Mouse (Mus musculus): ENCODE measurements around the gene Ccdc134. TPM values are rescaled to one million over a fixed set of nuclear protein-coding genes. Genes with fewer than 3 reads are reported as not detected.

The Ccdc134 gene
- 9.7 and 10.2 TPM in 2 replicates for polyA plus RNA-seq (2012; rRNA removed)

GRCm38 (mm10) chr15:82127426-82128374 lies at the start of gene Ccdc134:
TSS of gene Ccdc134 (plus strand) at chr15:82127922.

DNA sequence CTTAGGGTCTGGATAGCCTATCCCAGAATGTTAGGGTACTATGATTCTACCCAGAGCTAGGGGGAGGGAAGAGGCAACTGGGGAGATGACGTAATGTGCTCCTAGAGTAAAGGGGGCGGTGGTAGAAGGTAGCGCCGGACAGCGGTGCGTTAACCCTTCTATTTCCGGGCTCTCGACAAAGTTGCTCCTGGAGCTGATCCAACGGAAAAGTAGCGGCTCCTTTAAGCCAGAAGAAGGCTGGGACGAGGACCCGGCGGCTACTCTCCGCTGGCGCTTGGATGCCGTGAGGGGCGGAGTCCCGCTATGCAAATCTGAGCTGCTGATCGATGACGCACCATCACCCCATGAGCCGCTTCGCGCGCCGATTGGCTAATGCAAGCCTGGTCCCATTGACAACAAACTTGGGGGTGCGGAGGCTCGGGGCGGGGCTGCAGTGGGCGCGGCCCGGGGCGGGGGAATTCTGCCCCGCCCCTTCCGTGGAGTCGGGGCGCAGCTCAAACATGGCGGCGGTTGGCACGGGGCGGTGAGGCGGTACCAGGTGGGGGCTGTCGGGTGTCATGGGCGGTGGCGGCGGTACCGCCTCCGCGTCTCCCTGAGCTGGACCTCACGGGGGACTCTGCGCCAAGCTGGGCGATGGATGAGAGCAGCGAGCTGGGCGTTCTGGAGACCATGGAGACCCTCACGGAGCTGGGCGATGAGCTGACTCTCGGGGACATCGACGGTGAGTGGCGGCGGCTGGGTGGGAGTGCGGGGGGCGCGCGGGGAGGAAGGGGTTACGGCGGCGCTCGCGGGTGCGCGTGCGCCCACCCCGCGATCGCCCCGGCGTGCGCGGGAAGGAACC lies 19.3 kb downstream of the Ccdc134 start, which contains the start of gene Srebf2:
Gene Srebf2 (plus strand): TSS at position 412 of the 841 bp plus-strand sequence.

Other genes with a start within 250 kb of the Ccdc134 start
- gene Polr3h, start 201.7 kb upstream of the Ccdc134 start, polyA plus RNA-seq (2012; rRNA removed), result 7.0 and 8.9 TPM in 2 replicates
- 9.0 and 10.8 TPM in 2 replicates for gene Csdc2, start 191.2 kb upstream of the Ccdc134 start, polyA plus RNA-seq (2012; rRNA removed)
- gene Pmm1, start 167.0 kb upstream of the Ccdc134 start, polyA plus RNA-seq (2012; rRNA removed), result 52.9 and 54.6 TPM in 2 replicates
- gene 1700029P11Rik, start 147.4 kb upstream of the Ccdc134 start, polyA plus RNA-seq (2012; rRNA removed), result not detected in 2 replicates
- 8.4 and 8.8 TPM in 2 replicates for gene Xrcc6, start 140.1 kb upstream of the Ccdc134 start, polyA plus RNA-seq (2012; rRNA removed)
- 21.9 and 26.4 TPM in 2 replicates for gene Desi1, start 94.1 kb upstream of the Ccdc134 start, polyA plus RNA-seq (2012; rRNA removed)
- gene Snu13, start 80.3 kb upstream of the Ccdc134 start, polyA plus RNA-seq (2012; rRNA removed), result 28.5 and 37.8 TPM in 2 replicates
- gene 4930407I10Rik, start 68.8 kb upstream of the Ccdc134 start, polyA plus RNA-seq (2012; rRNA removed), result not detected in 2 replicates
- gene Mei1, start 57.9 kb upstream of the Ccdc134 start, polyA plus RNA-seq (2012; rRNA removed), result not detected in 2 replicates
- gene Srebf2, start 19.3 kb downstream of the Ccdc134 start, polyA plus RNA-seq (2012; rRNA removed), result 273 and 329 TPM in 2 replicates
- gene Shisa8, start 84.9 kb downstream of the Ccdc134 start, polyA plus RNA-seq (2012; rRNA removed), result 0.20 and 0.28 TPM in 2 replicates
- 2.9 and 7.8 TPM in 2 replicates for gene Tnfrsf13c, start 96.4 kb downstream of the Ccdc134 start, polyA plus RNA-seq (2012; rRNA removed)
- 18.0 and 25.1 TPM in 2 replicates for gene Cenpm, start 116.8 kb downstream of the Ccdc134 start, polyA plus RNA-seq (2012; rRNA removed)
- gene 1500009C09Rik, start 124.5 kb downstream of the Ccdc134 start, polyA plus RNA-seq (2012; rRNA removed), result 0.09 TPM in 2 replicates
- gene Sept3, start 147.0 kb downstream of the Ccdc134 start, polyA plus RNA-seq (2012; rRNA removed), result 0.57 and 0.87 TPM in 2 replicates
- 0.13 and 0.66 TPM in 2 replicates for gene Wbp2nl, start 171.0 kb downstream of the Ccdc134 start, polyA plus RNA-seq (2012; rRNA removed)
- 385 and 410 TPM in 2 replicates for gene Naga, start 211.0 kb downstream of the Ccdc134 start, polyA plus RNA-seq (2012; rRNA removed)
- 0.95 and 1.2 TPM in 2 replicates for gene Pheta2, start 211.0 kb downstream of the Ccdc134 start, polyA plus RNA-seq (2012; rRNA removed)
- 259 and 323 TPM in 2 replicates for gene Smdt1, start 211.0 kb downstream of the Ccdc134 start, polyA plus RNA-seq (2012; rRNA removed)
- gene Ndufa6, start 226.4 kb downstream of the Ccdc134 start, polyA plus RNA-seq (2012; rRNA removed), result 457 and 560 TPM in 2 replicates